Mouse (Mus musculus): Measurements from ENCODE around the gene Kcnj12.

DNA sequence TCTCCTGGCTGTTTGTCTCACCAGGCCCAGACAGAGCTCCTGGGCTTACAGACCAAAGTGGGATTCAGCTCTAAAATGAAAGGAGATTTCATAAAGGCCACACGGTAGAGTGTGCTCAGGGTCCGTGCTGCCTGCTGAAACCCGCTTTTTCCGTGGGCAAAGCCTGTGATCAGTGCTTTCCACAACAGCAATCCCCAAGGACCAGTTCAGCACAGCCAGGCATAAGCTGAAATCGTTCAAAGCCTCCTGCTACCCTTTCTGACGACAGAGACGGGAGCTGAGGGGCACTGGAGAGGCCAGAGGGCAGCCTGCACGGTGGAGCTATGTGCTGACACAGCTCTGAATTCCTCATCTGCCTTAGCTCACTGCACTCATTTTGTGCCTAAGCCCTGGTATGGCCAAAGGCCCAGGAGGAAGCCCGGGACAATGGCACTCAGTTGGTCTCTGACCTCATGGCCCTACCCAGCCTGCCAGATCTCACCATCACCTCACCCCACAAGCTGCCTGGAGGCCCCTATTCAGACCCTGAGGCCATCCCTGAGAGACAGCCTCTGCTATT, 10.5 kb upstream of the Kcnj12 start:
- TF ChIP-seq CTCF (IDR thresholded peaks at IDR 0.05; ENCODE audit: extremely low read depth, insufficient read depth, low read length): no peak
- no peak for TF ChIP-seq POLR2A (IDR thresholded peaks at IDR 0.05; ENCODE audit: extremely low read depth, insufficient read depth, low read length)

Measured in cortical plate, adult 2 months (tissue).